Mouse (Mus musculus) Patski (cell line): ENCODE data around the gene BC025920. TPM values are rescaled to one million over a fixed set of nuclear protein-coding genes. Genes with fewer than 3 reads are reported as not detected.

Source experiments
- ATAC-seq: fragments of 100-300 bp; one replicate; pipeline ENCODE4 v1.8.0; 2021
- CTCF ChIA-PET: fragments of 350-600 bp; sonication (Branson Sonifier 250); formaldehyde crosslinking; loops from one replicate; lab custom pipeline; 2022; ENCODE audit warnings: inconsistent platforms; lab: Charles Lee
- POLR2A ChIA-PET: fragments of 350-600 bp; sonication (Branson Sonifier 250); formaldehyde crosslinking; loops from one replicate; lab custom pipeline; 2022; ENCODE audit warnings: antibody characterized with exemption, inconsistent platforms; lab: Charles Lee
- DNase-seq: peaks from one replicate; pipeline ENCODE4 v3.0.0-alpha.2; 2011; ENCODE audit warnings: low read depth, low spot score
- H3K27me3 ChIP-seq: fragments of 371-371 bp; one replicate; pipeline ENCODE4 v1.5.1; 2021
- CTCF ChIP-seq: fragments of 100-300 bp; IDR thresholded peaks from one replicate; pipeline ENCODE4 v1.5.1; 2021
- in situ Hi-C: fragments of 300-500 bp; cut with MboI; formaldehyde crosslinking; loops from 3 replicates; pipeline ENCODE4 v1.11.1; 2018; ENCODE audit warnings: low pct_unique_long_range_greater_than_20kb, mixed read lengths
- polyA plus RNA-seq: library from polyadenylated mRNA; unstranded; gene quantifications from one replicate; pipeline ENCODE4 v1.2.3, GENCODE M21; 2021

Gene BC025920
- polyA plus RNA-seq, 1 experiment from 2014 or later: 1.1 TPM

GRCm38 (mm10) chr10:81572133-81572671 is 33.9 kb upstream of the BC025920 start:
- DNase-seq: no peak
- TF ChIP-seq CTCF: no peak
- H3K27me3 ChIP-seq: no peaks in the 10 kb centered on the region
- CTCF ChIA-PET: interaction anchor here (0.9 to 3.6 kb wide), 4 partner anchors 10 to 33 kb away, joined by 3 to 22 read pairs (median 12); partner anchors contain the start of gene BC025920
- in situ Hi-C loops: no loop called here
- ATAC-seq: no peak
- POLR2A ChIA-PET: interaction anchor here (1.7 to 3.3 kb wide), 3 partner anchors 8 to 25 kb away, joined by 4 to 24 read pairs (median 10); partner anchors contain the start of gene Aes

- no peaks in the 10 kb centered on the region for H3K27me3 ChIP-seq
- ChIA-PET CTCF (interaction anchor here (0.7 to 2.8 kb wide), 4 partner anchors 9 to 54 kb away, joined by 3 to 16 read pairs (median 4); partner anchors contain the start of gene BC025920), POLR2A (interaction anchor here (1.7 to 3.3 kb wide), 2 partner anchors 9 to 12 kb away, joined by 4 to 24 read pairs; partner anchors contain the start of gene Aes)
- no peak for TF ChIP-seq CTCF
- ATAC-seq: no peak
- DNase-seq: no peak
- in situ Hi-C loops: no loop called here
These were observed 33.1 kb upstream of the BC025920 start for GRCm38 (mm10) chr10:81572975-81573374.

GRCm38 (mm10) chr10:81574081-81575056 is 31.7 kb upstream of the BC025920 start, which contains the start of gene Tle2:
Gene Tle2, plus strand, starts transcription at chr10:81574561.
- ATAC-seq (no peak), DNase-seq (no peak)
- CTCF ChIA-PET: interaction anchor here (0.8 to 2.7 kb wide), 7 partner anchors 9 to 56 kb away, joined by 3 to 11 read pairs (median 3); no protein-coding TSS in a partner anchor
- H3K27me3 ChIP-seq: no peaks in the 10 kb centered on the region
- no peak for TF ChIP-seq CTCF
- POLR2A ChIA-PET: interaction anchor here (0.7 to 1.3 kb wide), 3 partner anchors 22 to 30 kb away, joined by 3 to 4 read pairs (median 4); no protein-coding TSS in a partner anchor
- in situ Hi-C loops: no loop called here

- ATAC-seq (no peak), DNase-seq (no peak)
- ChIA-PET CTCF (interaction anchor here (1.0 to 2.7 kb wide), 4 partner anchors 9 to 29 kb away, joined by 3 to 11 read pairs (median 4); no protein-coding TSS in a partner anchor), POLR2A (interaction anchor here (1.0 to 1.3 kb wide), 2 partner anchors 23 to 31 kb away, joined by 3 to 4 read pairs; no protein-coding TSS in a partner anchor)
- in situ Hi-C loops: no loop called here
- no peak for TF ChIP-seq CTCF
- no peaks in the 10 kb centered on the region for H3K27me3 ChIP-seq
These were observed 30.9 kb upstream of the BC025920 start for GRCm38 (mm10) chr10:81575208-81575631.

GRCm38 (mm10) chr10:81575695-81576094 is 30.4 kb upstream of the BC025920 start:
- POLR2A ChIA-PET: interaction anchor here (0.6 to 1.3 kb wide), 2 partner anchors 24 to 197 kb away, joined by 4 read pairs; no protein-coding TSS in a partner anchor
- no peak for TF ChIP-seq CTCF
- DNase-seq (no peak), ATAC-seq (no peak)
- in situ Hi-C loops: no loop called here
- CTCF ChIA-PET: interaction anchor here (1.0 to 2.7 kb wide), 4 partner anchors 9 to 28 kb away, joined by 3 to 11 read pairs (median 4); no protein-coding TSS in a partner anchor
- no peaks in the 10 kb centered on the region for H3K27me3 ChIP-seq

- ATAC-seq: no peak
- POLR2A ChIA-PET: no interaction called here
- in situ Hi-C loops: no loop called here
- CTCF ChIA-PET: interaction anchor here (0.8 to 1.1 kb wide), 2 partner anchors 9 to 11 kb away, joined by 3 read pairs; no protein-coding TSS in a partner anchor
- DNase-seq: no peak
- no peak for TF ChIP-seq CTCF
- no peaks in the 10 kb centered on the region for H3K27me3 ChIP-seq
These were observed 26.1 kb upstream of the BC025920 start for GRCm38 (mm10) chr10:81579967-81580366.

GRCm38 (mm10) chr10:81580441-81581070 is 25.5 kb upstream of the BC025920 start:
- ChIA-PET POLR2A (interaction anchor here (0.5 kb wide), 1 partner anchor 73 kb away, joined by 4 read pairs; no protein-coding TSS in a partner anchor), CTCF (interaction anchor here (0.8 to 1.1 kb wide), 2 partner anchors 9 to 11 kb away, joined by 3 read pairs; no protein-coding TSS in a partner anchor)
- ATAC-seq (no peak), DNase-seq (no peak)
- in situ Hi-C loops: no loop called here
- no peak for TF ChIP-seq CTCF
- no peaks in the 10 kb centered on the region for H3K27me3 ChIP-seq

- in situ Hi-C loops: no loop called here
- TF ChIP-seq CTCF: no peak
- DNase-seq (no peak), ATAC-seq (no peak)
- ChIA-PET CTCF (no interaction called here), POLR2A (no interaction called here)
- H3K27me3 ChIP-seq: no peaks in the 10 kb centered on the region
These were observed 22.7 kb upstream of the BC025920 start for GRCm38 (mm10) chr10:81583347-81583746.

- DNase-seq (no peak), ATAC-seq (no peak)
- no peaks in the 10 kb centered on the region for H3K27me3 ChIP-seq
- POLR2A ChIA-PET: no interaction called here
- in situ Hi-C loops: no loop called here
- TF ChIP-seq CTCF: no peak
- CTCF ChIA-PET: interaction anchor here (0.9 kb wide), 1 partner anchor 8 kb away, joined by 3 read pairs; no protein-coding TSS in a partner anchor
These were observed 17.3 kb upstream of the BC025920 start for GRCm38 (mm10) chr10:81588739-81589138.
